Mouse (Mus musculus): ENCODE data around the gene Ubash3b. TPM values are rescaled to one million over a fixed set of nuclear protein-coding genes. Genes with fewer than 3 reads are reported as not detected.
A peak's percentile ranks its signal among the peaks of the same experiment; 100 is the strongest.

Ubash3b gene
- polyA plus RNA-seq, 1 experiment from 2014 or later: 7.3 TPM

- no peaks in the 10 kb centered on the region for H3K27me3 ChIP-seq
- H3K9me3 ChIP-seq: no peaks in the 10 kb centered on the region
- H3K4me3 ChIP-seq: no peak overlapping the region
- H3K27ac ChIP-seq: peak overlapping the region; percentile 28; the same call in 1 of the 2 replicates
- H3K9ac ChIP-seq: no peak overlapping the region
- no peak for ATAC-seq (ENCODE audit: low FRiP score, low read depth)
- peaks cover 10% of the 10 kb centered on the region for H3K4me1 ChIP-seq
- peak overlapping the region; percentile 23; the same call in 1 of the 2 replicates for H3K4me2 ChIP-seq (replicated peaks)
- no peaks in the 10 kb centered on the region; the same call in 1 of the 2 replicates for H3K36me3 ChIP-seq
- 37% methylated on average over 18 of the region's 18 CpGs for WGBS
These were observed 129.7 kb downstream of the Ubash3b start for GRCm38 (mm10) chr9:41031590-41032489.

- H3K27ac ChIP-seq: no peak overlapping the region
- H3K9me3 ChIP-seq: no peaks in the 10 kb centered on the region
- no peaks in the 10 kb centered on the region for H3K27me3 ChIP-seq
- WGBS: 74% methylated on average over 6 of the region's 6 CpGs
- H3K36me3 ChIP-seq: no peaks in the 10 kb centered on the region
- H3K4me3 ChIP-seq: no peak overlapping the region
- no peak overlapping the region for H3K9ac ChIP-seq
- H3K4me2 ChIP-seq (replicated peaks): no peak overlapping the region
- no peak for ATAC-seq (ENCODE audit: low FRiP score, low read depth)
- H3K4me1 ChIP-seq: peaks cover 10% of the 10 kb centered on the region
These were observed 131.7 kb downstream of the Ubash3b start for GRCm38 (mm10) chr9:41029827-41030226.

- H3K27me3 ChIP-seq: no peaks in the 10 kb centered on the region
- WGBS: 51% methylated on average over 5 of the region's 5 CpGs
These were observed 133.0 kb downstream of the Ubash3b start for GRCm38 (mm10) chr9:41028470-41028869.

GRCm38 (mm10) chr9:41021690-41022089 is 139.8 kb downstream of the Ubash3b start:
- WGBS: 74% methylated on average over 3 of the region's 3 CpGs
- Histone ChIP-seq H3K4me2 (replicated peaks) (no peak overlapping the region), H3K9ac (no peak overlapping the region), H3K4me3 (no peak overlapping the region), H3K27ac (no peak overlapping the region), H3K36me3 (peaks cover 3% of the 10 kb centered on the region; the same call in 1 of the 2 replicates), H3K9me3 (no peaks in the 10 kb centered on the region), H3K4me1 (no peaks in the 10 kb centered on the region), H3K27me3 (no peaks in the 10 kb centered on the region)
- no peak for ATAC-seq (ENCODE audit: low FRiP score, low read depth)

More at GRCm38 (mm10) chr9:41028470-41028869, 133.0 kb downstream of the Ubash3b start:
- H3K4me2 ChIP-seq (replicated peaks): no peak overlapping the region
- H3K9ac ChIP-seq: no peak overlapping the region
- H3K4me3 ChIP-seq: no peak overlapping the region
- no peak for ATAC-seq (ENCODE audit: low FRiP score, low read depth)
- no peaks in the 10 kb centered on the region for H3K9me3 ChIP-seq
- peaks cover 10% of the 10 kb centered on the region for H3K4me1 ChIP-seq
- no peaks in the 10 kb centered on the region for H3K36me3 ChIP-seq
- no peak overlapping the region for H3K27ac ChIP-seq

- 87% methylated on average over 3 of the region's 3 CpGs for WGBS
- ATAC-seq (ENCODE audit: low FRiP score, low read depth): no peak
- H3K4me3 ChIP-seq: no peak overlapping the region
These were observed 141.0 kb downstream of the Ubash3b start for GRCm38 (mm10) chr9:41020486-41020885.

GRCm38 (mm10) chr9:41014512-41014911 is 147.0 kb downstream of the Ubash3b start:
- 66% methylated on average over 4 of the region's 4 CpGs for WGBS
- no peaks in the 10 kb centered on the region; the same call in 1 of the 2 replicates for H3K4me1 ChIP-seq
- peaks cover 2% of the 10 kb centered on the region; the same call in 1 of the 2 replicates for H3K36me3 ChIP-seq
- no peak overlapping the region for H3K27ac ChIP-seq
- ATAC-seq (ENCODE audit: low FRiP score, low read depth): no peak
- no peaks in the 10 kb centered on the region for H3K27me3 ChIP-seq
- H3K9ac ChIP-seq: no peak overlapping the region
- no peak overlapping the region for H3K4me3 ChIP-seq
- H3K9me3 ChIP-seq: no peaks in the 10 kb centered on the region
- H3K4me2 ChIP-seq (replicated peaks): no peak overlapping the region

More at GRCm38 (mm10) chr9:41020486-41020885, 141.0 kb downstream of the Ubash3b start:
- Histone ChIP-seq H3K27ac (no peak overlapping the region), H3K9ac (no peak overlapping the region), H3K9me3 (no peaks in the 10 kb centered on the region), H3K36me3 (peaks cover 3% of the 10 kb centered on the region; the same call in 1 of the 2 replicates), H3K4me1 (no peaks in the 10 kb centered on the region), H3K27me3 (no peaks in the 10 kb centered on the region), H3K4me2 (replicated peaks) (no peak overlapping the region)

GRCm38 (mm10) chr9:41012456-41012855 is 149.0 kb downstream of the Ubash3b start:
- no peak for ATAC-seq (ENCODE audit: low FRiP score, low read depth)
- H3K4me1 ChIP-seq: no peaks in the 10 kb centered on the region; the same call in 1 of the 2 replicates
- H3K9me3 ChIP-seq: no peaks in the 10 kb centered on the region
- no peak overlapping the region for H3K9ac ChIP-seq
- H3K27ac ChIP-seq: no peak overlapping the region
- no peak overlapping the region for H3K4me3 ChIP-seq
- H3K4me2 ChIP-seq (replicated peaks): no peak overlapping the region
- WGBS: 88% methylated on average over 5 of the region's 5 CpGs
- peaks cover 2% of the 10 kb centered on the region; the same call in 1 of the 2 replicates for H3K36me3 ChIP-seq
- no peaks in the 10 kb centered on the region for H3K27me3 ChIP-seq

- no peaks in the 10 kb centered on the region; the same call in 1 of the 2 replicates for H3K4me1 ChIP-seq
- ATAC-seq (ENCODE audit: low FRiP score, low read depth): no peak
- H3K27me3 ChIP-seq: no peaks in the 10 kb centered on the region
- WGBS: 61% methylated on average over 13 of the region's 13 CpGs
- H3K27ac ChIP-seq: no peak overlapping the region
- no peaks in the 10 kb centered on the region for H3K9me3 ChIP-seq
- H3K36me3 ChIP-seq: peaks cover 2% of the 10 kb centered on the region; the same call in 1 of the 2 replicates
- H3K4me3 ChIP-seq: no peak overlapping the region
- no peak overlapping the region for H3K4me2 ChIP-seq (replicated peaks)
- no peak overlapping the region for H3K9ac ChIP-seq
These were observed 149.7 kb downstream of the Ubash3b start for GRCm38 (mm10) chr9:41011512-41012436.

- H3K36me3 ChIP-seq: no peaks in the 10 kb centered on the region
- H3K27ac ChIP-seq: no peak overlapping the region
- WGBS: 13% methylated on average over 1 of the region's 1 CpGs
- H3K9me3 ChIP-seq: no peaks in the 10 kb centered on the region
- H3K4me3 ChIP-seq: no peak overlapping the region
- H3K27me3 ChIP-seq: no peaks in the 10 kb centered on the region
- H3K4me2 ChIP-seq (replicated peaks): no peak overlapping the region
- no peak for ATAC-seq (ENCODE audit: low FRiP score, low read depth)
- no peak overlapping the region for H3K9ac ChIP-seq
- H3K4me1 ChIP-seq: no peaks in the 10 kb centered on the region; the same call in 1 of the 2 replicates
These were observed 153.7 kb downstream of the Ubash3b start for GRCm38 (mm10) chr9:41007785-41008184.

GRCm38 (mm10) chr9:41004415-41004814 is 157.1 kb downstream of the Ubash3b start, which contains the start of gene Crtam:
Gene Crtam, minus strand, starts transcription at chr9:41004628.
- no peak for ATAC-seq (ENCODE audit: low FRiP score, low read depth)
- no peak within 1 kb of the TSS for H3K9ac ChIP-seq
- H3K4me2 ChIP-seq (replicated peaks): no peak within 1 kb of the TSS
- H3K9me3 ChIP-seq: no peaks in the 10 kb centered on the region
- no peaks in the 10 kb centered on the region for H3K27me3 ChIP-seq
- no peak within 1 kb of the TSS for H3K27ac ChIP-seq
- no peak within 1 kb of the TSS for H3K4me3 ChIP-seq
- 52% methylated on average over 4 of the region's 4 CpGs for WGBS
- H3K36me3 ChIP-seq: no peaks in the 10 kb centered on the region
- no peaks in the 10 kb centered on the region for H3K4me1 ChIP-seq

- no peak overlapping the region for H3K4me2 ChIP-seq (replicated peaks)
- H3K27me3 ChIP-seq: no peaks in the 10 kb centered on the region
- no peak overlapping the region for H3K9ac ChIP-seq
- no peaks in the 10 kb centered on the region for H3K9me3 ChIP-seq
- WGBS: 85% methylated on average over 7 of the region's 7 CpGs
- ATAC-seq (ENCODE audit: low FRiP score, low read depth): no peak
- no peak overlapping the region for H3K4me3 ChIP-seq
- H3K36me3 ChIP-seq: no peaks in the 10 kb centered on the region
- no peak overlapping the region for H3K27ac ChIP-seq
- H3K4me1 ChIP-seq: peaks cover 12% of the 10 kb centered on the region; the same call in 1 of the 2 replicates
These were observed 164.2 kb downstream of the Ubash3b start for GRCm38 (mm10) chr9:40997116-40997779.
